Mouse (Mus musculus) liver, embryonic 15.5 days (tissue): ENCODE measurements around the gene Hunk. TPM values are rescaled to one million over a fixed set of nuclear protein-coding genes. Genes with fewer than 3 reads are reported as not detected.
A peak's percentile ranks its signal among the peaks of the same experiment; 100 is the strongest.

ENCODE experiments used
- ATAC-seq: fragments of 200-750 bp; cut with Nextera tagmentation; 2 replicates; pipeline ENCODE4 v1.8.0; 2017; ENCODE audit warnings: moderate number of reproducible peaks, mild to moderate bottlenecking, moderate library complexity; ENCODE audit not compliant: insufficient read depth
- H3K27ac ChIP-seq: fragments of 300-500 bp; sonication (generic); replicated peaks from 2 replicates; pipeline ENCODE4 v1.5.1; 2015; ENCODE audit warnings: mild to moderate bottlenecking, inconsistent platforms
- H3K27me3 ChIP-seq: fragments of 300-500 bp; sonication (generic); 2 replicates; pipeline ENCODE4 v1.6.1; 2015; ENCODE audit warnings: mild to moderate bottlenecking, inconsistent platforms
- H3K36me3 ChIP-seq: fragments of 300-500 bp; sonication (generic); replicated peaks from 2 replicates; pipeline ENCODE4 v1.6.1; 2015; ENCODE audit warnings: moderate library complexity, mild to moderate bottlenecking, inconsistent platforms
- H3K4me1 ChIP-seq: fragments of 300-500 bp; sonication (generic); replicated peaks from 2 replicates; pipeline ENCODE4 v1.6.1; 2015; ENCODE audit warnings: inconsistent platforms
- H3K4me2 ChIP-seq: fragments of 300-500 bp; sonication (generic); 2 replicates; pipeline ENCODE4 v1.6.1; 2015; ENCODE audit warnings: moderate library complexity, mild to moderate bottlenecking, inconsistent platforms
- H3K4me3 ChIP-seq: fragments of 300-500 bp; sonication (generic); replicated peaks from 2 replicates; pipeline ENCODE4 v1.5.1; 2015; ENCODE audit warnings: mild to moderate bottlenecking, inconsistent platforms
- H3K9ac ChIP-seq: fragments of 300-500 bp; sonication (generic); 2 replicates; pipeline ENCODE4 v1.6.1; 2015; ENCODE audit warnings: moderate library complexity, mild to moderate bottlenecking, inconsistent platforms
- H3K9me3 ChIP-seq: fragments of 300-500 bp; sonication (generic); replicated peaks from 2 replicates; pipeline ENCODE4 v1.6.1; 2016; ENCODE audit warnings: inconsistent platforms
- WGBS: fragments of 180-500 bp; shearing (Covaris S2); methylation state at CpG from one replicate; pipeline ENCODE4 v1.1.7; 2015; ENCODE audit warnings: mixed read lengths; ENCODE audit not compliant: insufficient replicate concordance; 5-methylcytosine and 5-hydroxymethylcytosine counted together
- polyA plus RNA-seq: library from polyadenylated mRNA; unstranded; fragments of >200 nt; fragmentation: Nextera tagmentation; extraction: Ambion mirVana; gene quantifications from 2 replicates; pipeline ENCODE4 v1.2.1, GENCODE M21; 2015

Hunk gene
- 1.2 and 1.3 TPM in 2 replicates for polyA plus RNA-seq

- H3K9me3 ChIP-seq: no peaks in the 10 kb centered on the region
- WGBS: under 1% methylated on average over 89 of the region's 101 CpGs
- peak within 1 kb of the TSS; percentile 45 for H3K9ac ChIP-seq
- peaks cover 79% of the 10 kb centered on the region for H3K27me3 ChIP-seq
- H3K36me3 ChIP-seq: no peaks in the 10 kb centered on the region
- peak within 1 kb of the TSS; percentile 69 for H3K27ac ChIP-seq
- peak; percentile 71 for ATAC-seq
- peak within 1 kb of the TSS; percentile 58 for H3K4me3 ChIP-seq
- peak within 1 kb of the TSS; percentile 61 for H3K4me2 ChIP-seq
- H3K4me1 ChIP-seq: peaks cover 3% of the 10 kb centered on the region
These were observed at the start of gene Hunk for GRCm38 (mm10) chr16:90385688-90386513. TSS of gene Hunk (plus strand) at chr16:90386013.

GRCm38 (mm10) chr16:90339026-90339425, 46.8 kb upstream of the Hunk start:
- ATAC-seq: no peak
- WGBS: 68% methylated on average over 6 of the region's 6 CpGs
- Histone ChIP-seq H3K4me2 (no peak overlapping the region), H3K9me3 (no peaks in the 10 kb centered on the region), H3K36me3 (no peaks in the 10 kb centered on the region), H3K4me3 (no peak overlapping the region), H3K27me3 (peaks cover 3% of the 10 kb centered on the region; the same call in 1 of the 2 replicates), H3K9ac (no peak overlapping the region), H3K4me1 (0 out of 2 replicates have a peak, but pooled peaks cover 2% of the 10 kb centered on the region), H3K27ac (no peak overlapping the region)

- no peak for ATAC-seq
- H3K4me2 ChIP-seq: no peak overlapping the region
- no peak overlapping the region for H3K9ac ChIP-seq
- H3K4me3 ChIP-seq: no peak overlapping the region
- H3K36me3 ChIP-seq: no peaks in the 10 kb centered on the region
- H3K27me3 ChIP-seq: no peaks in the 10 kb centered on the region
- H3K4me1 ChIP-seq: no peaks in the 10 kb centered on the region
- H3K27ac ChIP-seq: no peak overlapping the region
- no peaks in the 10 kb centered on the region for H3K9me3 ChIP-seq
- WGBS: 59% methylated on average over 5 of the region's 5 CpGs
These were observed 44.7 kb upstream of the Hunk start for GRCm38 (mm10) chr16:90341086-90341485.

GRCm38 (mm10) chr16:90349700-90350548, 35.9 kb upstream of the Hunk start:
- no peaks in the 10 kb centered on the region for H3K9me3 ChIP-seq
- peak; percentile 74 for ATAC-seq
- H3K27me3 ChIP-seq: peaks cover 3% of the 10 kb centered on the region; the same call in 1 of the 2 replicates
- 0 out of 2 replicates have a peak overlapping the region, but pooled peaks have one; percentile 10 for H3K4me2 ChIP-seq
- H3K36me3 ChIP-seq: no peaks in the 10 kb centered on the region
- no peak overlapping the region for H3K4me3 ChIP-seq
- H3K4me1 ChIP-seq: no peaks in the 10 kb centered on the region
- H3K9ac ChIP-seq: no peak overlapping the region
- H3K27ac ChIP-seq: no peak overlapping the region
- WGBS: 21% methylated on average over 12 of the region's 13 CpGs

GRCm38 (mm10) chr16:90351726-90352125, 34.1 kb upstream of the Hunk start:
- H3K4me2 ChIP-seq: no peak overlapping the region
- H3K27ac ChIP-seq: no peak overlapping the region
- H3K9ac ChIP-seq: no peak overlapping the region
- no peaks in the 10 kb centered on the region for H3K4me1 ChIP-seq
- no peaks in the 10 kb centered on the region for H3K9me3 ChIP-seq
- peaks cover 3% of the 10 kb centered on the region; the same call in 1 of the 2 replicates for H3K27me3 ChIP-seq
- H3K4me3 ChIP-seq: no peak overlapping the region
- WGBS: 67% methylated on average over 8 of the region's 8 CpGs
- no peaks in the 10 kb centered on the region for H3K36me3 ChIP-seq
- ATAC-seq: no peak

- H3K4me1 ChIP-seq: no peaks in the 10 kb centered on the region
- H3K27ac ChIP-seq: no peak overlapping the region
- H3K4me3 ChIP-seq: no peak overlapping the region
- no peaks in the 10 kb centered on the region for H3K9me3 ChIP-seq
- WGBS: 59% methylated on average over 6 of the region's 6 CpGs
- peaks cover 3% of the 10 kb centered on the region; the same call in 1 of the 2 replicates for H3K27me3 ChIP-seq
- no peaks in the 10 kb centered on the region for H3K36me3 ChIP-seq
- no peak overlapping the region for H3K4me2 ChIP-seq
- no peak overlapping the region for H3K9ac ChIP-seq
- no peak for ATAC-seq
These were observed 33.1 kb upstream of the Hunk start for GRCm38 (mm10) chr16:90352691-90353090.

- H3K4me3 ChIP-seq: no peak overlapping the region
- no peak overlapping the region for H3K9ac ChIP-seq
- H3K4me2 ChIP-seq: no peak overlapping the region
- no peaks in the 10 kb centered on the region for H3K4me1 ChIP-seq
- H3K9me3 ChIP-seq: no peaks in the 10 kb centered on the region
- ATAC-seq: no peak
- H3K36me3 ChIP-seq: no peaks in the 10 kb centered on the region
- WGBS: 68% methylated on average over 5 of the region's 5 CpGs
- H3K27ac ChIP-seq: no peak overlapping the region
- peaks cover 3% of the 10 kb centered on the region; the same call in 1 of the 2 replicates for H3K27me3 ChIP-seq
These were observed 32.7 kb upstream of the Hunk start for GRCm38 (mm10) chr16:90353156-90353555.

GRCm38 (mm10) chr16:90359329-90359728, 26.5 kb upstream of the Hunk start:
- Histone ChIP-seq H3K27me3 (peaks cover 16% of the 10 kb centered on the region), H3K36me3 (no peaks in the 10 kb centered on the region), H3K9me3 (no peaks in the 10 kb centered on the region), H3K4me2 (no peak overlapping the region), H3K27ac (no peak overlapping the region), H3K4me3 (no peak overlapping the region), H3K4me1 (no peaks in the 10 kb centered on the region), H3K9ac (no peak overlapping the region)
- ATAC-seq: no peak
- WGBS: 45% methylated on average over 9 of the region's 9 CpGs

- Histone ChIP-seq H3K9ac (no peak overlapping the region), H3K27me3 (peaks cover 16% of the 10 kb centered on the region), H3K36me3 (no peaks in the 10 kb centered on the region), H3K27ac (no peak overlapping the region), H3K4me1 (no peaks in the 10 kb centered on the region), H3K4me2 (no peak overlapping the region), H3K9me3 (no peaks in the 10 kb centered on the region), H3K4me3 (no peak overlapping the region)
- WGBS: 20% methylated on average over 4 of the region's 4 CpGs
- ATAC-seq: no peak
These were observed 26.1 kb upstream of the Hunk start for GRCm38 (mm10) chr16:90359750-90360149.

GRCm38 (mm10) chr16:90360327-90360726, 25.5 kb upstream of the Hunk start:
- Histone ChIP-seq H3K9me3 (no peaks in the 10 kb centered on the region), H3K9ac (no peak overlapping the region), H3K4me2 (no peak overlapping the region), H3K4me1 (no peaks in the 10 kb centered on the region), H3K27ac (no peak overlapping the region), H3K36me3 (no peaks in the 10 kb centered on the region), H3K4me3 (no peak overlapping the region), H3K27me3 (peaks cover 16% of the 10 kb centered on the region)
- 63% methylated on average over 7 of the region's 7 CpGs for WGBS
- no peak for ATAC-seq

- ATAC-seq: no peak
- no peak overlapping the region for H3K27ac ChIP-seq
- no peak overlapping the region for H3K4me3 ChIP-seq
- no peak overlapping the region for H3K9ac ChIP-seq
- H3K4me2 ChIP-seq: no peak overlapping the region
- peaks cover 16% of the 10 kb centered on the region for H3K27me3 ChIP-seq
- no peaks in the 10 kb centered on the region for H3K36me3 ChIP-seq
- WGBS: 61% methylated on average over 6 of the region's 6 CpGs
- H3K9me3 ChIP-seq: no peaks in the 10 kb centered on the region
- H3K4me1 ChIP-seq: no peaks in the 10 kb centered on the region
These were observed 22.9 kb upstream of the Hunk start for GRCm38 (mm10) chr16:90362926-90363325.
